Mouse (Mus musculus): ENCODE results near the gene Gm29427.
"Not testable (repeated sequence)": the region's sequence is repeated elsewhere in the genome, so short reads cannot be mapped to it uniquely, and the experiment has no call there.

The Gm29427 gene

DNA sequence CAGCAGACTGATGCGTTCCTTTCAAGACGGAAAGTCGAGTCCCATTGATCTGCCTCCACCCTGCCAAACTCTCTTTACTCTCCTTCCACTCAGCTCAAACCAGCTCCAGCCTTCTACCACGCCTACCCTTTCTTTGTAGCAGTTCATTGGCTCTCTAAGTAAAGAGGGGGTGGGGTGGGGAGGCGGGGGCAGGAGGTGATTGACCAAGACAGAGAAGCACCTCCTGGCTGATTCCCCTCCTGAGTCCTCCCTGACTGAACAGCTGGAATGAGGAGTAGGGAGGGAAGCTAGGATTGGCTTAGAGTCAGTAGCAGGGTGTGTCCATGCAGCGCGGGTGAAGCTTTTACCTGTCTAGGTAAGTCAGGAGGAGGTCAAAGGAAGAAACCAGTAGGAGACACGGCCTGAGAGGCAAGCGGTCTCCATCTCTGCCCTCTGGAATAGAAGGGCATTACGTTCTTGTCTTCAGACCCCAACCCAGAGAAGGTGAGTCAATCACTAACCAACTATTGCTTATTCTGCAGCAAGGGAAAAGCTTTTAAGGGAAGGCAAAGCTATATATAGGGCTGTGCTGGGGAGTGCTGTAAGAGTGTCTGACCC, 16.2 kb upstream of the Gm29427 start, which contains the start of gene AA986860:
Gene AA986860, plus strand, starts transcription at position 236 of the 597 bp plus-strand sequence.
- DNase-seq: peak; percentile 65

- DNase-seq: no peak
These were observed 13.6 kb upstream of the Gm29427 start, which contains the start of gene Pfkfb2 for GRCm38 (mm10) chr1:130729153-130729552. Pfkfb2 (minus strand) TSS chr1:130729253.

- no peak for DNase-seq
These were observed 13.1 kb upstream of the Gm29427 start for GRCm38 (mm10) chr1:130728708-130729107.

DNA sequence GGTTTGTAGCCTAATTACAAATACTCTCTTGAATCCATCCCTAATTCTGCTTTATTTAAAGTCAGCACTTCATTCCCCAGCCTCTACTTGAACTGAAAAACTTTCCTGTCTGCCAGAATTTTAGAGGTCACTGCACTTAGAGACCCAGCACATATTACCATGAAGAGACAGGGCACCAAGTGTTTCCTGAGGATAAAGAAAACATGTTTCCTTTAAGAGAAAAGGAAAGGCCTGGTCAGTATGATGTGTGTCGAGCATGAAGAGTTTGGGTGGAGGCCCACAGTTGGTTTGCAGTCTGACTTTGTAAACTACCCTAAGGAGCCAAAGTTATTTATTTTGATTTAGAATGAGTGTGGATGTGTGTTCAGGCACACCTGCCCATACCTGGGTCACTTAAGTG, 12.5 kb upstream of the Gm29427 start:
- DNase-seq: no peak

- DNase-seq: no peak
These were observed 10.8 kb upstream of the Gm29427 start for GRCm38 (mm10) chr1:130726396-130726795.

DNA sequence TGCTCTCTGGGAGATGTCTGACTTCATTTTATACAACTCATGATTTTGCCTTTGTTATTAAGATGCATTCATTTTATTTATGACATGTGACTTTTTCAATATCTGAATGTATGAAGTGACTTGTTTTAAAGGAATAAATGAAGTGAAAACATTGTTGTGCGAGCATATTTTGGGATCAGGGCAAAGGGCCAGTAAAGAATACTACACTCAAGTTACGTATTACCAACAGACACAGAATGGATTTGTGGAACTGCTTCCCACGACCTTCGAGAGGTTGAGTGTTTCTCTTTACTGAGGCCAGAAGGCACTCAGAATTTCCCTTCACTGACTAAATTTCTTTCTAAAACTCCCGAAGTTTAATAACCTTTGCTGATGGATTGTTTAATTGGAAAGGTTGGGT, 8.6 kb upstream of the Gm29427 start:
- no peak for DNase-seq

DNA sequence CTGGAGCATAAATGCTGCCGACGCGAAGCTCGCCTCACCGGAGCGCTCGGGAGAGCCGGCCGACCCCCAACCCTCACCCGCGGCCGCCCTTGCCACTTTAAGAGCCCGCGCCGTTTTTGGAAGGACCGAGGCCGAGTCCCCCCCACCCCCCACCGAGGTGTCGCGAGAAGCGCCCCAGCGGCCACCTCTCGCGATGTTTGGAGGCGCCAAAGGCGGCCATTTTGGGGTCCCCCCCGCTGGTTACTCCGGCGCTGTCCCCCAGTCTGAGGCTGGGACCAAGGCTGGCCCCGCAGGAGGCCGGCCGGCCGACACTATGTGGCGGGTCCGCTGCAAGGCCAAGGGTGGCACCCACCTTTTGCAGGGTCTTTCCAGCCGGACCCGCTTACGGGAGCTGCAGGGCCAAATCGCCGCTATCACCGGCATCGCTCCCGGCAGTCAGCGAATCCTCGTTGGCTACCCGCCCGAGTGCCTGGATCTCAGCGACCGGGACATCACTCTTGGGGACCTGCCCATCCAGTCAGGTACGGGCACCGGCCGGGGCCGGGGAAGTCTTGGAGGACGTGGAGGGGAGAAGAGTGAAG, 1.8 kb upstream of the Gm29427 start, which contains the start of gene Yod1:
Gene Yod1, plus strand, starts transcription at position 37 of the 581 bp plus-strand sequence.
- DNase-seq: peak; percentile 95

DNA sequence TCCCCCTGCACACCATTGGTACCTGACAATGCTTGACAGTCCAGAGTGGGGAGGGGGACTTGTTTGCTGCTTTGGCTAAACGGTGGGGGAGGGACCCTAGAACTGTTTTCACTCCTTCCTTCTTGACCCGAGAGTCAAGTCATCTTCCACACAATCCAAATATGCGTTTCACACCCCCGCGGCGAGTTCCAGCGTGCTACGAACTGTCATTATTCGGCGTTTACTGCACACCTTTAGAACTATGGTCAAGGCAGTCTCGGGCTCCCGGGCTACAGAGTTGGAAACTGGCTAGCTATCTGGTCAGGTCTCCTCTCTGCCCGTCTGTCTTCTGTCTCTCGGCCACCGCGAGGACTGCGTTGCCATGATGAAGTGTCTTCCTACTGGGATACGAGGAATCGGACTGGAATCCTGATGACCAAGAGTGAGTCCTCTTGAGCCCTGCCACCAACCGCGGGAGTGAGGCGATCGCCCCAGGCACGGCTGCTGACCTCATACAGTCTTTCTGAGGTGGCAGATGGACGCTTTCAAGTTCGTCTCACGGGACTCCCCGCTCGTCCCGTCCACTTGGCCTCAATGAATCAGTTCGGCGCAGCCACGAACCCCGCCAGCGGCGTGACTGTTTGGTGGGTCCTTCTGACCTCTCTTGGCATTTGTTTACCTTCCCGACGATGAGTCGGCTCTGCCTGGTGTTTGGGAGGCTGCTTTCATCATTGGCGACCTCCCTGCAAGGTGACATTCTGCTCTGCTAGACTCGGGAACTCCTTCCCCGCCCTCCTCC, 1.1 kb upstream of the Gm29427 start:
- DNase-seq: peak; percentile 59

GRCm38 (mm10) chr1:130716218-130716512, 566 bp upstream of the Gm29427 start:
- no peak for DNase-seq

GRCm38 (mm10) chr1:130714046-130714445, 1.6 kb downstream of the Gm29427 start:
- DNase-seq: no peak

DNA sequence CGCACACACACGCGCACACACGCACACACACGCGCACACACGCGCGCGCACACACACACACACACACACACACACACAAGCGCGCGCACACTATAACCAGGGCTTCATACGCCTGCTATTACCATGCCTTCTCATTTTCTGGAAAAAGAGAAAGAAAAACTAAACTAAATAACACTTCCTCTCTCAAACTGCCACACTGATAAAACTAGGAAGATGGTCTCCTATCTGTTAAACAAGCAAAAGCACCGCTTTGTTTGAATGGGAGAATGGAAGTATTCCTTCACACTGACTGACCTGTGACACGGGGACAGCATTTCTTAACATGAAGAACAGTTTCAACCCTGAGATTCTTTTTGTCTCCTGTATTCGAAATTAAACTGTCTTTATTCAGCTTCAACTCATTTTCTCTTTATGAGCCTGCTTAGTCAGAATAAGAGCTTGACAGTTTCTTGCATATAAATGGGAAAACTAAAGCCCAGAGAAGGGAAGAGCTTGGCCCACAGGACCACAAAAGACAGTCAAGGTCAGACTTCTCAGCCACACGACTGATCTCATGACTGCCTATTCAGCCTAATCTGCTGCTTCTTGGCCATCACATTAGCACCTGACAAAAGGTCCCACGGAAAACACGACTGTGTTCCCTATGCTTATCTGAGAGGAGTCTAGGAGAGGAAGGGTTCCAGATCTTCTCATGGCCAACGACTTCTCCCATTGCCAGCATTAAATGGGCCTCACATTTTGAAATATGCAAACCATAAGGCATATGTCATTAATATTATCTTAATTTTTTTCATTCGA, 5.1 kb downstream of the Gm29427 start:
- DNase-seq: no peak

GRCm38 (mm10) chr1:130703613-130704012, 12.0 kb downstream of the Gm29427 start:
- no peak for DNase-seq

DNA sequence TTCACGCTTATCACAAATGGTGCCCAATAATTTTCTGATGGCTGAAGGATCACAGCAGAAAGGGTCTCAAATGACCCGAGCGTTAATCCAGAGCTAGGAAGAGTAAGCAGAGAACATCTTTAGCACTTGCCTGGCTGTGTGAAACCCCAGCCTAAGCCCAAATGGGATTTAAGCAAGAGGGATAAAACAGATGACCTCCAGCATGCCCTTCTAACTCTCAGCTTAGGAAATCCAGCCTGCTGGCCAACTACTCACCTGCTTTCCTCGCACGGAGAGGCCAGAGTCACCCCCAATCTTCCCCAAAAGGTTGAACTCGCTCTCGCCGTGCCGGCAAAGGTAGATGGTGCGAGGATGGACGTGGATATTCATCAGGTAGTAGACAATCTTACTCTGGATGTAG, 13.6 kb downstream of the Gm29427 start:
- no peak for DNase-seq

- DNase-seq: no peak
These were observed 15.5 kb downstream of the Gm29427 start for GRCm38 (mm10) chr1:130699937-130700633.

DNA sequence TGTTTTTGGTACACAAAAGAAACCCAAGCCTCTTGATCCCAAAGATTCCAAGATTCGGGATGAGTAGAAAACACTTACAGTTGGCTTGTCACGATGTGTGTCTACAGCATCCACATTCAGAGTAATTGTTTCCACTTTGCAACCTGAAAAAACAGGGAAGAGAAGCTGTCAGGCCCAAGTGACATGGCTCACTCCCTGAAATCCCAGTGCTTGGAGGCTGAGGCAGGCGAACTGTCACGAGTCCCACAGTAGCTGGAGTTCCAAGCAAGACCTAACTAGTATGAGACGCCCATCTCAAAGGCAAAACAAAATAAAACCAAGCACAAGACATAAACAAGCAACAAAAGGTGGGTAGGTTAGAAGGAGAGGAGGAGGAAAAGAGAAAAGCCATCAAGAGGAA, 17.0 kb downstream of the Gm29427 start:
- no peak for DNase-seq

GRCm38 (mm10) chr1:130683905-130684304, 31.7 kb downstream of the Gm29427 start:
- DNase-seq: no peak

DNA sequence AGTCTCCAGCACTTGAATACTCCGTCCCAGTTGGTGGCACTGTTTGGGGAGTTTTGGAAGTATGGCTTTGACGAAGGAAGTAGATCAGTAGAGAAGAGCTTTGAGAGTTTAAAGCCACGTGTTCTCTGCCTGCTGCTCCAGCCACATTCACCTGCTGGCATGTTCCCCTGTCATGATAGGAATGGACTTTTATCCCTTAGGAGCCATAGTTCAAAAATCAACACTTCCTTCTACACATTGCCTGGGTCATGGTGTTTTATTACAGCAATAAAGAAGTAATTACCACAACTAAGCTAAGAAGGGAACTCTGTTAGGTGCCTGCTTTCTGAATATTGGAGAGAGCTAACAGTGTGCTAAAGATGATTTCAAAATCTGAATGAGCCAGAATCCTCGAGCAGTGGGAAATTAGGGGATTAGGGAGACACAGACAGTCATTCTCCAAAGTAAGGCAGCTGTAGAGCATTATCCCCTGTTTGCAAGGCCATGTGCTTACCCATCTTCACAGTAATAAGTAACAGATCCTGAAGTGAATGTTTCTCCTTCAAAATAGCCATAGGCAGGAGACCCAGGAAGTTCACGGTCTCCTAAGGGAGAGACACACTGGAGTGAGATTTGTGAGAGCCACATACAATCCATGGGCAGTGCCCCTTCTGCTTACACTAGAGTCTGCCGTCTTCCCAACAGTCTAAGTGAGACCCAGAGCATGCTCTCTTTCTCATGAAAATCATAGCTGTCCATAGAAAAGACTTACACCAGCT, 33.8 kb downstream of the Gm29427 start:
- no peak for DNase-seq

- DNase-seq: no peak
These were observed 34.5 kb downstream of the Gm29427 start for GRCm38 (mm10) chr1:130681075-130681474.

DNA sequence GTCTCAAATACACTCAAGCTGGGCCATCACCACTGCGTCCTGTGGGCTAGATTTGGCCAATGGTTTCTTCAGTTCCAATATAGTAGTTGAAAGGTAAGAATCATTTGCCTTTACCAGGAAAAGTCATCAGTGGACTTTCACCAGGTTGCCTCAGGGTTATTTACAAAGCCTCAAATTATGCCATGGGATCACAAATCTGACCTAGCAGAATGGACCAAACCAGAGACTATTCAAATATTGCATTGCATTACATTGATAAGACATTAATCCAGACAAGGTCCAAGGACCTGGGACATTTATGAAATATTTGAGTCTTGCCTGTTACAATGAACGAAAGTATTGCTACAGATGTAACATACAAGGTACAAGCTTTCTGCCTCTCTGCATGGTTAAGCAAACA, 37.0 kb downstream of the Gm29427 start:
- DNase-seq: no peak

- not testable (repeated sequence) for DNase-seq
These were observed 52.0 kb downstream of the Gm29427 start for GRCm38 (mm10) chr1:130663576-130663975.

GRCm38 (mm10) chr1:130661454-130661853, 54.1 kb downstream of the Gm29427 start, which contains the start of gene C4bp:
C4bp (minus strand) TSS chr1:130661632.
- DNase-seq: no peak

GRCm38 (mm10) chr1:130659641-130660040, 56.0 kb downstream of the Gm29427 start:
- not testable (repeated sequence) for DNase-seq
